Mouse (Mus musculus) mesoderm, embryonic 11.5 days (tissue): Measurements from ENCODE around the gene Cdk14.

ENCODE experiments used
- DNase-seq: peaks from one replicate; pipeline ENCODE4 v3.0.0-alpha.2; 2012; ENCODE audit warnings: low read depth, low spot score

The Cdk14 gene

DNA sequence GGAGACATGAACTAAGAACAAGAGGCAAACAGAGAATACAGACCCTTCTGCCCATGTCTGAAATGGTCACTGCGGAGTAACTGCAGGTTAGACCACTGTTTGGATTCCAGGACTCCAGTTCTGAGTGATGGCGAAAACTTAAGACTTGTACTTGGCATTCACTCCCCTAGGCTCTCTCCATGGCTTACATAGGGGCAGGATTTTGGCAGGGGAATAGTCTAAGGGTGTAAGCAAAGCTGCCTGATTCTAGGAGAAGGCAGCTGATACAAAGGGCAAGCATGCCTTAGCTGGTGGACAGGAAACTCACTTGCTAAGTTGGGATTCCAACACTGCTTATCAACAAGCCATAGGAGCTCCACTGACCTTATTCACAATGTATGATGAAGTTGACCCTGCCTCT, 521.9 kb downstream of the Cdk14 start:
- DNase-seq = no peak

DNA sequence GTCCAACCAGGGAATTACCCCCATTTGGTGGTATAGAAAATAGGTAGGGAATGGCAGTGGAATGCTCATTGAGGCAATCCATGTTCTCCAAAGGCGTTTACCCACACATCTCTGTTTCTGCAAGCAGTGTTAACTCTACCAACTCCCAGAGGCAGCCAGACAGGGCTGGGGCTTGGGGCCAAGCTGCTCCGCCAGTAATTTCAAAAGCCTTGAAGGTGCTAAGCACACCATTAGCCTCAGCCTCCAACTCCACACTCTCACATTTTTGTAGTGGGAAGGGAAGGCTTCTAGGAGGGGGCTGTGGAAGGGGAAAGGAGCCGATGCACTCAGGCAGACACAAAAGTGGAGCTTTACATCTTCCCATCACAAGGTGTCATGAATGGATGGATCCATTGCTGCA, 525.1 kb downstream of the Cdk14 start:
- no peak for DNase-seq

DNA sequence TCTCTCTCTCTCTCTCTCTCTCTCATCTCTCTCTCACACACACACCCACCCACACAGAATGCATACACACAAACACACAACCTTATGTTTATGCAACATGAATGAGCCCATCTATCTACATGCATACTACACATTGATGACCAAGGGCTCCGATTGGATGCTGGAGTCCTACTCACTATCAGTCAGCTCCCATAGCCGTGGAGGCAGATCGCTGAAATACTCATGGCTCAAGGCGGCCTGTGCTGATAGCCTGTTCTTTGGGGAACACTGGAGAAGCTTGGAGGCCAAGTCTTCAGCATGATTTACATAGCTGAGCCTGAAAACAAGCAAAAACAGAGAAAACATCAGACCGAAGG, 526.3 kb downstream of the Cdk14 start:
- no peak for DNase-seq

DNA sequence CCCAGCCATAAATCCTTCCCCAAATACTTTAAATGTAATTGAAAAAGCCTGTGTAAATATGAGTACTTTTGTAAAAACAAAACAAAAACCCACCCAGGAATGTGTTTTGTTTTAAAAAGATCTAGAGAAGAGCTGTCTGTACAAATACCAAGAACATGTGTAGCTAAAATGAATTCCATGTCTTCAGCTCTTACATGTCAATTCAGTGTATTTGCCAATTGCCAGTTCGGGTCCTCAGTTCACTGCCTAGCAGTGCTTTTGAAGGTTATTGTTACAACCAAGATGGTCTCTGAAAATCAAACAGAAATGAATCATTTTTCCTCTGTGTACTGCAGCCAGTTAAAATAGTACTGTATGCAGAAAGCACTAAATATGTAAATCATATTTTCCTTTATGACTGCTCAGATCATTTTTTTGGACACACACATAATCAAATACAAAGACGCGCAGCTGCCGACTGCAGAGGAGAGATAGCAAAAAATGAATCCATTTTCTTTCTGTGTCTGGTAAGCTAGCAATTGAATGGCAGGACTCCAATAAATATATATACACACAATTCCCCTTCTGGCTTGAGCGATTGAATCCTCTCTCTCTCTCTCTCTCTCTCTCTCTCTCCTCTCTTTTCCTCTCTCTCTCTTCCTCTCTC, 526.8 kb downstream of the Cdk14 start:
- DNase-seq = no peak

DNA sequence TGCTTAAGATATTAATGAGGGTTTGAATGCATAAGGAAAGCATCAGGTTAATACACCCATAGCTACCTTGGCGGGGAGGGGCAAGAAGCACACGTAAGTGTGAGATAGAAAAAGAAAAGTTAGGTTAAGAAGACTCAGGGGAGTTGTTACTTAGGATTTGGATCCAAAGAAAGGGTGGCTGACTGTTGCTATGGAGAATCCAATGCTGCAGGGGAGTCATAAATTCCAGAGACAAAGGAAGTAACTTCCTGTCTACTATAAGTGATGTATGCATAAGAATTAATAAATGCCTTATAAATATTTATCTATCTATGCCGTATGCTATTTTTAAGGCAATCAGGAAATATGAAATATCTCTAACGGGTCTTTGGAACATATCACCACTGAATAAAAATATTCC, 527.4 kb downstream of the Cdk14 start:
- DNase-seq = no peak

DNA sequence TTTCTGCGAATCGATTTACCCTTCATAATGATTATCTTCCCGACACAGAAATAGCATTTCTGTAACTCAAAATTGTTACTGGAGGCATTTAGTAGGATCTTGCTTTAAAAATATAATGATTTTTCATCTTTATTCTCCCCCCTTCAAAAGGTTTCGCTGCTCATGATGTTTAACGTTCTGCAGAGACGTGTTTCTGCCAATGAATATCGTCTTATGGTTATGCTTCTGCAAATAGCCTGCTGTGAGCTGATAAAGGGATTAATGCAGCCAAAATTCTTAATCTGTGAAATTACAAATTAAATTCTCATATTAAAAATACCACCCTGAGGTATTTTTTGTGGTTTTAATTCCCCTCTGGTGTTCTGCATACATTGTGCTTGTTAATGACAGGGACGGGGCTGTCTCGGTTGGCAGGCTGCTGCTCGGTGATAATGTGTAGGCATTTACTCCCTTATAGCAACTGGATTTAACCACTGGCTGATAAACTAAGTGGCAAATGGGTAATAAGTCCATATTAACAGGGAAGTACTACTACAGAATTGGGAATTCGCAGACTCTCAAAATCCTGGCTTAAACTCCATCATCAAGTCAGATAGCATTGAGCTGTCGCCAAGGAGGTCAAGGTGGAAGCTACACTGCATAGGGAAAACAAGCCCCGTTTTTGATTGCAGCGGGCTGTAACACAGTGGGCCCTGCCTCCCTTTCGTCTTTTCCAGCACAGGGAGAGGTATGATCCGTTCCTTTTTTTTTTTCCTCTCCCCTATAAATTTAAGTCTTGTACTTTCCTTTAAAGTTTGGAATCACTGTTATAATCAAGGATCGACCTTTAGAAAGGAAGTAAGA, 528.0 kb downstream of the Cdk14 start:
- no peak for DNase-seq

DNA sequence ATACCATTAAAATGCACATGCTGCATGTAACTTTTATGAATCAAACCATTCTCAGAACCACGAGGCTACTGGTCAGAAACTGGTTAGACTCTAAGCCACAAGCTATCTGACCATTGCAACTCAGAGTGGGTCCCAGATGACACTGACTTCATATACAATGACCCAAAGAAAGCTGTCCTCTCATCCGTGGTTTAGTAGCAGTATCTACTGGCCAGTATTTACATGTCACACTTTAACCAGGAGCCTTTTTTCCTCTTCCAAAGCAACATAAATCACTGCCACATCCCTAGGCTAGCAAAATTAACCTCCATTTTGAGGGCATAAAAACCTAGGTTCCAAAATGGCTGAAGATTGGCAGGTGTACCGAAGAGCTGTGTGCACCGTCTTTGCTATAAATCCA, 533.0 kb downstream of the Cdk14 start:
- no peak for DNase-seq

DNA sequence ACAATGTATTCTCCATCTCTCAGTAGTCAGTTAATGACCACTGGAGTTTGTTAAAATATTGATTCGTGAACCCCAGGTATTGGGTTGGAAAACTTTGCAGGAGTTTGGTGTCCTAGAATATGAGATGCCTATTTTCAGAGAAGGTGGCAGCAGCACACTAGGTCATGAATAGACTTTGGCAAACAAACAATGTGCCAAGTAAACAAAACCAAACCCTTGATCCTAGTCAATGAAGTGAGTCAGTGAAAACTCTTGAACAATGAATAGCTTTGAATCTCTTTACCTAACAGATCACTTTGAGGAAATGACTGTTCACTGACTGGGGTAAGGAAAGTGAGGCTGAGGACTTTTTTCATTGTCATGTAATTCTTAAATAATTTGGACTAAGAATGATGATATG, 537.3 kb downstream of the Cdk14 start:
- DNase-seq = no peak

DNA sequence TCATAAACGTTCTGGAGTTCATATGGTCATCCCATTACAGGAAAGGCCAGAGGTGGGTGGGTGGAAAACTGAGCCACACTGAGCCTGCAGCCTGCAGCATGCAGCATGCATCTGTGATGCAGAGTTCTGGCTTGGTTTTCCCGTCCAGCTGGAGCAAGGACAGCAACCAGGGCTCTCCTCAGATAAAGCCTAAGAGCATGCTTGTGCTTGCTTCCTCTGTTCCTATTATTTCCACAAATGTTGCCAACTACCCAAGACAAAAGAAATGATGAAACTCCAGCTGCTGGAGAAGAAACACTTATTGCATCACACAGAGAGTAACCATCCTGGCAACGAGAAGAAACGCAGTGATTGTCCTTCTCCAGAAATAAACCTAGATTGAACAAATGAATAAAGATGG, 539.8 kb downstream of the Cdk14 start:
- DNase-seq = no peak

DNA sequence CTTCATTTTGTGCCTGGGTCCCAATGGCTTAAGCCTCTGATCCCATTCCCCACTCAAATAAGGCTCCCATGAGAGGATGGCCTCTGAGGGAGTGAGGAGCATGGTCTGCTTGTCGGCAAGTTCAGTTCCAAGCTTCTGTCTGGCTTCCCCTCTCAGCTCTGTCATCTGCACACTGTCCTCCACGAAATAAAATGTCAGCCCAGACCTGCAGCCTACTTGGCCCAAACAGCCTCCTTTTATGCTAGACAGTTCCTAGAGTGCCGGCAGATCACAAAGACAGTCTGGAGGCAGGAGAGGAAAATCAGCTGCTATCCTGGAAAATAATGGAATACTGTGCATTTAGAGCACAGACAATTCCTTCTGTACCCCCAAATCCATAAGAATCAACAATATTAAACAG, 541.2 kb downstream of the Cdk14 start:
- DNase-seq = no peak

DNA sequence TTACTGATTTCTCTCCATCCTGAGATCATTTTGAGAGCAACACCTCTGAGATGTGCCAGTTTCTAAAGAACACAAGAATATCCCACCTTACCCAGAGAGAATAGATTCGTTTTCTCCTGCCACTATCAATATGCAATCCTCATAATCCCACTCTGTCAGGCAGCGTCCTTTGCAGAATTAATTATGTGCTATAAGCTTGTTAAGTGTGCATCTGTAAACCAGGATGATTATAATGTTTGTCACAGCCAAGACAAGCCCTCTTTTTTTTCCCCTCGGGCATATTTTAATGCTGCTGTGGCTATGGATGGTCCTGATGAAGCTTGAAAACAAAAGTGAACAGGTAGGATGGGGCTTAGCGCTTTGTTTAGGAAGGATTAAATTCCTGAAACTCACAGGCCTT, 542.5 kb downstream of the Cdk14 start:
- no peak for DNase-seq

DNA sequence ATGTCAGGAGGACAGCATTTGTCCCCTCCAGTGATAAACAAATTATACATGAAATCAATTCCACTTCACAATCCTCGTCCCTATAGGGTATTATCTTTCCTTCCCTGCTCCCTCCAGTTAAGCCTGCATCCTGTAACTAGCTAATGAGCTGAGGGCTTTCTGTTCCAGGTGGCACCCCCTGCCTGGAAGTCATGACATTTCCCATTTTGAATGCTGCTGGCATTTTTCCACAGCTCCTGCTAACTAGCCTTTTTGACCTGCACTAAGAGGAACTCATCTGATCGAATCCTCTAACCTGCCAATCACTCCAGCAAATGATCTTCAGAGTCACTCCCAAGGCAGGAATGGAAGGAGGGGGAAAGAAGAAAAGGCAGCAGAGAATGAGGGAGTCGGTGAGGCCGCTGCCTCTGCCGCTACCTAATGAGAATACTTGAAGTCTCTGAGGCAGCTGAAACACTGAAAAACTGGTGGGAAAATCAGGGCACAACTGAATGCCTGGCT, 542.9 kb downstream of the Cdk14 start:
- DNase-seq = no peak

DNA sequence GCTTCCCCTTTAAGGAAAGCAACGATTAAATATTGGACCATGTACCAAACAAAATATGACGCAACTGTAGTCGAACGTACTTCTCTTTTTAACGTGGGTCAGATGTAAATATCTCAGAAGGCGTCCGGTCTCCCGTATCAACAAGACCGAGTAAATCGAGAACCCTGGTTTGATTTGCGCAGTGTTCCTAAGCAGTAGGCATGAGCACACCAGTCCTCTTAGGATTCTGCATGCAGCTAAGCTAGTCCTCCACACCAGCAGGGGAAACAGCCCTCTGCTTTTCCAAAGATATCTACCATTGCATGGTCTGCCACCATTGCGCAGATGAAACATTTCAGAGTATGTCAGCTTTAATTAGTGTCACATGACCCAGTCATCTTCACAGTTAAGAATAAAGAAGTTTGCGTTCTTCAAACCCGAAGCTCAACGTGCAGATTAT, 543.4 kb downstream of the Cdk14 start:
- DNase-seq = no peak

DNA sequence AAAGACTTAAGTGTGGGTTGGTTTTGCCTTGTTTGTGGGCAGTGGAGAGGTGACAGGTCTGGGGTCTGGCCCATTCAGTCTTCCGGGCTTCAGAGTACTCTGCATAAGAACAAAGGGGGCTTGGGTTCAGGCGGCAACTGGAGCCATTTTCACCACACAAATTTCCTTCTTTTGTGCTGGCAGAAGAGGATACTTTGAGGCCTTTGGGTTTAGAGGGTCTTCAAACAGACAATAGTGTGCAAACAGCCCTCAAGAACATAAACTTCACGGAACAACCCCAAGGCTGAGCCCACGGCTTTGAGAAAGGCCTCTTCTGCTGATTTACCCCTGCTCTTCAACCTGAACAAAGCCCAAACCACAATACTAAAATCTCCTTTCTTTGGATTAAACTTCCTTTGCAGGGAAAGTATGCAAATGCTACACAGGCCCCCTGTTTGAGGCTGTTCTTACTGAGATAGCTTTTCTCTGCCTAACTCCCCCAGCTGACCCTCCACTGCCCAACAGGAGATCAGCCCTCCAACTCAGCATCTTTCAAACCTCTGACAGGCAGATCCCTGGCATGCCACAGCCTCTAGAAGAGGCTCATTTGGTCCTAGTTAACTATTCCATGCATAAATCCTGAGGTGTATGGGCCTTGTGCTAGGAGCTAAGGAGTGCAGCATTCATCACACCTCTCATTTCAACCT, 549.9 kb downstream of the Cdk14 start:
- DNase-seq = no peak

DNA sequence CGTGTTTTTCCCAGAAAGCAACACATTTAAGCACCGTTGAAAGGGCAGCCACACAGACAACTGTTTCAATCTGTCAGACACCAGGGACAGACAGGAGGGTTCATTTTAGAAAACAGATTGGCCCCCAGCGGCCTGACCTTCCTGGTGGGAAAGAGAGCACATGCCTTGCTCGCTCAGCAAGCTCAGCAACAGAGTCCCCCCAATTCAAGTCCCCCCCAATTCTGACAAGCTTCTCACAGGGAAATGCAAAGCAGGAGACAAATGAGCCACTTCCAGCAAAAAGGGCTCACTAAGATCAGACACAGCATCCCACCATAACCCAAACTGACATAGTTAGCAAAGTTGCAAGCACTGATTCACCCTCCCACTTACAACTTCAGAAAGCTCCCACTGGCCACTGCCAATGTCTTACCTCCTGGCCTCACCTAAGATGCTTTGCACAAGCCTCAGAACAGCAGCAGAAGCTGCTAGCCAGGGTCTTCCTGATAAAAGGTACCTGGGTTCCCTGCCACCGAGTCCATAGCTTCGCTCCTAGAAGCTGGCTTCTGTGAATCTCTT, 551.5 kb downstream of the Cdk14 start:
- no peak for DNase-seq

DNA sequence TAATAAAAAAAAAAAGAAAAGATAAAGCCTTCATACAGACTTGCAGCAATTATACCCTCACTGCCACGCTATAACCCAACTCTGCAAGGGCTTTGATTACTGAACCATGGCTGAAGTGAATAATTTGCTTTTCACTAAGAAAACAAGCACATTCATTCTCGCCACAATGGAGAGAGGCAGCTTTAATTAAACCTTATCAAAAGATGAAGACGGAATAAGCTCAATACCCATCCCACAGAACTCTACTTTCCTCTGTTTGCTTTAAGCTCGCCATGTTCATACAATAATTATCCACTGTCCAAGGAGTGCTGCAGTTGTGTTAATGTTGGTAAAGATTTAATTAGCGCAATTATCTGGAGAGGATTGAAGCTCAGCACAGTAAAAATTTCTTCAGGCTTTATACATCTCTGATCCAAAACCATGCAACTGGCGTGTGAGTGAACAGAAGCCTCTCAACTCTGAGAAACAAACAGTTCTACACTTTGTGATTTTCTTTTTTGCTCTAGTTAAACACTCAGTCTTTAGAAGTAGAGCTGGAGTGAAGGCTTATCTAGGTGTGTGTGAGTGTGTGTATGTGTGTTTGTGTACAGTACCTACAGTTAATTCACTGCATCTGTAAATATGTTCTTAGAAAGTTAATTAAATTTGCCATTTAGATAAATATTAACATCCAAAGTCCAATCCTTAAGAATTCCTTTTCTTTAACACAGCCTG, 552.1 kb downstream of the Cdk14 start:
- no peak for DNase-seq

DNA sequence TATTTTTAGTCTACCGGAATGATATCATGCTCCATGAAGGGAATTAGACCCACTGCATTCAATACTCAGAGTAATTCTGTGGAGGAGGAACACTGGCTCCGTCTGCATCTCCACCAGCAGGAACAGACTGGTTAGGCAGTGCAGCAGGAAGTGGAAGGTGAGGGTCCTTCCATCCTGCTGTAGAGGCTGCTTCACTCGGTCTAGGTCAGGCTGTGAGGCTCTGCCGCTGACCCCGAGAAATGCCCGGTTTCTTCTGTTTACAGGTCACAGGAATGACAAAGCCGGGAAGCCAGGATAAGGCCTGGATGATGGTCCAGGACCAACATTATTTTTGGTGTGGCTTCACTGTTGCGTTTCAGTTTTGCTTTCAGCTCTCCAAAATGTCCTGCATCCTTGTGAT, 553.2 kb downstream of the Cdk14 start:
- no peak for DNase-seq

DNA sequence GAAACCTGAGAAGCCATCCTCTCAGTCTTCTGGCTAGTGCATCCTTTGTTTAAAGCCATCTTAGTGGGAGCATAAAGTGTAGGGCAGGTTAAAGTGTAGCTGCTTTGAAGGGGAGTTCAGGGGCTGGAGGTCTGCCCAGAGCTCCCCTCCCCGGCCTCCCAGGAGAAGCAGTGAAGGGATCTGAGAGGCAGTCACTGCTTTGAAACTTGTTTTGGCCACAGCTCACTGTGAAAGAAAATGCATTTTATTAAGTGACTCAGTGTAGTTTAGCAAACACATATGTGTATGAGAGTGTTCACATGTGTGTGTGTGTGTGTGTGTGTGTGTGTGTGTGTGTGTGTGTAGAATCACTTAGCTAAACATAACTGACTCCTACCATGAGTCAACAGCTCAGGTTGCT, 554.0 kb downstream of the Cdk14 start:
- DNase-seq = no peak

DNA sequence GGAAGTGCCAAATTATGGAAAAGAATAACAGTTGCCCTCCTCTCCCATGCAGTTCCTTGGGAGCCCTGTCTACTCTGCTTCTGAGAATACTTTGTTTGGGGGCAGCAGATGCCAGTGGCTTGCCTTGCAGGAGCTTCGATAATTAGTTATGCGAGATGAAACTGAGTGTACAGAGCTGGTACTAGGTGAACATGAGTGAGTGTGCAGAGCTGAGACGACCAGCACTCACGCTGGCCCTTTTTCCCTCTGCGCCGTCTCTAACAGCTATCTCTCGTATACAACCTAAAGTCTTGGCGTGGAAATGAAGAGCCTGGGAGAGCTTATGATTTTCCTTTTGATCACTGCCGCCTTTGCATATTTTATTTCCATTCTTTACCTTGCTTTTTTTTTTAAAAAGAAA, 558.5 kb downstream of the Cdk14 start:
- DNase-seq = no peak

DNA sequence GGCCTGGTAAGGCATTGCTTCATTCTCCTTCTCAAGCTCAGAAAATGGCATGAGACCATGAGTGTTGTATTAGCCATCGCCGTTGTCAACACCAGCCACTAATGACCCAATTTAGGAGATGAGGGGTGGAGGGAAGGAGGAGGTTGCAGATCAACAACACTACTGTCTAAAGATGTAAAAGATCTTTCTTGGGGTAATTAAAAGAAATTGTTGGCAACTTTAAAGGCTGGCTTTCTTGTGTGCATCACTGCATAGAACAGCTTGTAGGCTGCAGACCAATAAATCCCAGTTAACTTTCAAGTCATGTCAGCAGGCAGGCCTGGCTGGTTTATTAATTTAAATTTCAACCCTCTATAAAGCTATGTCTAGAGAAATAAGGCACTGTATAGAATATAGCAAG, 559.0 kb downstream of the Cdk14 start:
- no peak for DNase-seq

DNA sequence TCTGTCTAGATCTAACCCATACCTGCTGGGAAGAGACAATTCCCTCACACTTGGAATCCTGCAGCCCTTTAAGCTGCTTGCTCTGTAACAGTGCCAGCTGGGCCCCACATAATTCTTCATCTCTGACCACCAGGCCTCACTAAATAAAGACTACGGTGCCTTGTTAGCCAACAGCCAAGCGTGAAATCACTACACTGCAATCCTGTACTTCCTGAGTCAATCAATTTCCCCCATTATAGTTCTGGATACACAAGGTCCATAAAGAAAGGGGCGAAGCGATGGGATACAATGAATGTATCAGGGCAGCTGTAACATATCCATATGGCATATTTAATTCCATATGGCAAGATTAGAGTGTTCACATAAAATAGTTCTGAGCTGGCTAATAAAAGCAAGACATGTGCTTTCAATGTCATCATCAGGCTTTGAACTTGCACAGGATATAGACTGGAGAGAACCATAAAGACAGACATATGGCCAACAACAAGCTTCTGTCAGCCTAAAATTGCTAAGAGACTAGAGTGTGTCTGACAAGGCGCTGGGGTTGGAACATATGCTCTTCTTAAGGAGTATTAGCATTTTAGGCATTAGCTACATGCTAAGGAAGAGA, 562.0 kb downstream of the Cdk14 start:
- DNase-seq = no peak
